ENCODE assay signal across 8 mouse cellular contexts in genomic region chr14:18893947-18894445, GRCm38 (mm10). TPM values are rescaled to one million over a fixed set of nuclear protein-coding genes. Genes with fewer than 3 reads are reported as not detected.
DNase-seq lines count a peak whose midpoint lies in the region; ATAC-seq and TF ChIP-seq lines count a peak whose summit lies in the region.

Ube2e2 (minus strand) TSS chr14:18894267.

- H3K4me2 ChIP-seq in forebrain, embryonic 15.5 days (replicated peaks): peak within 1 kb of the TSS; percentile 53
- peak within 1 kb of the TSS; percentile 78 for H3K4me2 ChIP-seq in intestine, embryonic 16.5 days (ENCODE audit: low read depth, low read length)

- 2% methylated on average over 22 of the region's 22 CpGs for WGBS in kidney, adult 2 months
- under 1% methylated on average over 22 of the region's 22 CpGs for WGBS in forebrain, embryonic 15.5 days
- WGBS in intestine, embryonic 16.5 days: 2% methylated on average over 22 of the region's 22 CpGs

- H3K36me3 ChIP-seq in kidney, adult 2 months (ENCODE audit: control insufficient read depth, insufficient read depth, low read length): no peaks in the 10 kb centered on the region
- H3K36me3 ChIP-seq in forebrain, embryonic 15.5 days: no peaks in the 10 kb centered on the region
- no peaks in the 10 kb centered on the region for H3K36me3 ChIP-seq in intestine, embryonic 16.5 days (ENCODE audit: control insufficient read depth, insufficient read depth, low read length)

- no peak for DNase-seq in kidney, adult 2 months
- DNase-seq in kidney, postnatal 10 days: no peak
- DNase-seq in adrenal gland, adult 2 months: no peak
- DNase-seq in thymus, postnatal 10 days (ENCODE audit: low spot score in 2 of 2): no peak
- DNase-seq in cerebellum, adult 11-12 months: no peak

- H3K4me1 ChIP-seq in kidney, adult 2 months (ENCODE audit: control insufficient read depth, insufficient read depth, low read length): no peaks in the 10 kb centered on the region
- peaks cover 9% of the 10 kb centered on the region; the same call in 1 of the 2 replicates for H3K4me1 ChIP-seq in forebrain, embryonic 15.5 days
- H3K4me1 ChIP-seq in intestine, embryonic 16.5 days (ENCODE audit: control insufficient read depth, insufficient read depth, low read length): no peaks in the 10 kb centered on the region

- TF ChIP-seq CTCF in kidney, adult 2 months (conservative IDR thresholded peaks at IDR 0.05; ENCODE audit: insufficient read depth, insufficient read length, low read depth, low read length): no peak

- no peak within 1 kb of the TSS for H3K27ac ChIP-seq in kidney, adult 2 months (ENCODE audit: insufficient read depth, low read depth, low read length)
- H3K27ac ChIP-seq in forebrain, embryonic 15.5 days (replicated peaks): peak within 1 kb of the TSS; percentile 72
- H3K27ac ChIP-seq in intestine, embryonic 16.5 days (ENCODE audit: low read length): peak within 1 kb of the TSS; percentile 68

- H3K9ac ChIP-seq in forebrain, embryonic 15.5 days (replicated peaks): peak within 1 kb of the TSS; percentile 67
- H3K9ac ChIP-seq in intestine, embryonic 16.5 days (ENCODE audit: low read depth, low read length): peak within 1 kb of the TSS; percentile 83

- peak within 1 kb of the TSS; percentile 73 for H3K4me3 ChIP-seq in kidney, adult 2 months (ENCODE audit: insufficient read depth, low read depth, low read length)
- H3K4me3 ChIP-seq in forebrain, embryonic 15.5 days: peak within 1 kb of the TSS; percentile 58
- peak within 1 kb of the TSS; percentile 64 for H3K4me3 ChIP-seq in intestine, embryonic 16.5 days (ENCODE audit: low read length)

- H3K9me3 ChIP-seq in forebrain, embryonic 15.5 days: no peaks in the 10 kb centered on the region
- H3K9me3 ChIP-seq in intestine, embryonic 16.5 days (ENCODE audit: control insufficient read depth, low read length): no peaks in the 10 kb centered on the region

- TF ChIP-seq POLR2A in kidney, adult 2 months (IDR thresholded peaks at IDR 0.05; ENCODE audit: low read depth, low read length): no peak

- no peaks in the 10 kb centered on the region for H3K27me3 ChIP-seq in kidney, adult 2 months (replicated peaks; ENCODE audit: control insufficient read depth, insufficient read depth, low read length)
- no peaks in the 10 kb centered on the region for H3K27me3 ChIP-seq in forebrain, embryonic 15.5 days
- H3K27me3 ChIP-seq in intestine, embryonic 16.5 days (replicated peaks; ENCODE audit: control insufficient read depth, insufficient read depth, low read length): no peaks in the 10 kb centered on the region

- ATAC-seq in forebrain, embryonic 15.5 days (replicated peaks): no peak; the same call in none of the 2 replicates
- ATAC-seq in intestine, embryonic 16.5 days: peak; percentile 80
- peak; percentile 39 for ATAC-seq in megakaryocyte progenitor cell, adult 5-6 weeks (replicated peaks; ENCODE audit: poor library complexity)

RNA-seq across cellular contexts. Expression of gene Ube2e2, which starts in this region (rescaled TPM):
- polyA plus RNA-seq in kidney, adult 2 months (2012; rRNA removed): 56.7 and 58.9 TPM in 2 replicates
- 10 to 100 TPM; 32.0 to 45.3 TPM for total RNA-seq in adrenal gland, adult 2 months (2021)
- 80.4 and 92.3 TPM in 2 replicates for polyA plus RNA-seq in adrenal gland, adult 2 months (2012; rRNA removed)
- polyA plus RNA-seq in forebrain, embryonic 15.5 days (2015; fragmentation: Nextera tagmentation; extraction: Ambion mirVana): 109 and 117 TPM in 2 replicates
- polyA plus RNA-seq in intestine, embryonic 16.5 days (2015; fragmentation: Nextera tagmentation; extraction: Ambion mirVana): 33.3 and 38.7 TPM in 2 replicates
- total RNA-seq in megakaryocyte progenitor cell, adult 5-6 weeks (2015): 4.5 and 5.1 TPM in 2 replicates
- total RNA-seq in megakaryocyte progenitor cell, adult 5-6 weeks (2017): 3.7 and 5.6 TPM in 2 replicates

Comparison
In these comparisons a context has a peak if more than half of its experiments do, and no peak if none do; other contexts are left out.
1. RNA of gene Ube2e2 (total RNA-seq): 32.0 to 45.3 TPM in adrenal gland, adult 2 months; 3.7 to 5.6 TPM in megakaryocyte progenitor cell, adult 5-6 weeks; every median in the first group is over 4 times any median in the second.
2. Peak in every context shown above with its lines, with median percentiles within 50 percentile points of each other: H3K4me3 ChIP-seq.